Mouse (Mus musculus) heart, postnatal 0 days (tissue): ENCODE data around the gene Coq7.

Experiments used
- CTCF ChIP-seq: IDR thresholded peaks from 2 replicates; pipeline ENCODE4 v1.5.1; 2016; ENCODE audit warnings: antibody characterized with exemption, control low read depth, low read depth
- EP300 ChIP-seq: IDR thresholded peaks from 2 replicates; pipeline ENCODE4 v1.6.1; 2016; ENCODE audit warnings: antibody characterized with exemption, low read depth

GRCm38 (mm10) chr7:118462818-118463762 lies 70.1 kb downstream of the Coq7 start:
- TF ChIP-seq CTCF = no peak
- no peak for TF ChIP-seq EP300
